Mouse (Mus musculus) mesoderm, embryonic 11.5 days (tissue): ENCODE measurements around the gene Zbtb42.

Experiments used
- DNase-seq: peaks from one replicate; pipeline ENCODE4 v3.0.0-alpha.2; 2012; ENCODE audit warnings: low read depth, low spot score

Zbtb42 gene

DNA sequence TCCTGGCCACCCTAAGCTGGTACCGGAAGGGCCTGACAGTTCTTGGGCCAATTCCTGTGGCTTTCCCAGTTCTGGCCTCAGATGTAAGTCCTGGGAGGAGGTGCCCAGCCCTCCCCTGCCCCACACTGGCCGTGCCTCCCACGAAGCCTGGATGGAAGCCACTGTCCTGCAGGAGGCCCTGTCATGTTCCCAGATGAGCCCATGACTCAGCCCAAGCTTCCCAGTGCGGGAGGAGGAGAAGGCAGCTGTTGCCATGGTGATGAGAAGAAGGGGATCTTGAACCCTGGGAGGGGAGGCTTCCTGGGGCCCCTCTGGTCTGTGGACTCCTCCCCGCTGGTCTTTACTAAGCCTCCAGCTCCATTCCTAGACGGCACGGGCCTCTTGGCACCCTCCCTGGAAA lies 4.7 kb downstream of the Zbtb42 start:
- no peak for DNase-seq

DNA sequence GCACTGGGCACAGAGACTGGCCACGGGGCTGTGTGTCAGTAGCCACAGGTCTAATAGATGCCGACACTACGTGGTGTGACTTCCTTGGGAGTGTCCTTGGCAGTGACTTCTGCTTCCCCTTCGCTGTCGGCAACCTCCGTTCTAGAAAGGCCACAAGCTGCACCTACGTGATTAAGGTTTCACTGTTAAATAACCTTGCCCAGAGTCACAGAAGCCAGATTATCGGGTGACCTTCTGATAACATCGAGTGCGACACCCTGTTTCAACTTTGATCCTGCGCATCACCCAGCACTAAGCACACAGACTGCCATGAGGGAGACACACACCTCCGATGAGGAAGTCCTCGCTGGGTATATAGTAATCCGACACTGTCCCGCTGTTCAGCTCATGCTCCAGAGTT lies 9.8 kb downstream of the Zbtb42 start:
- no peak for DNase-seq

DNA sequence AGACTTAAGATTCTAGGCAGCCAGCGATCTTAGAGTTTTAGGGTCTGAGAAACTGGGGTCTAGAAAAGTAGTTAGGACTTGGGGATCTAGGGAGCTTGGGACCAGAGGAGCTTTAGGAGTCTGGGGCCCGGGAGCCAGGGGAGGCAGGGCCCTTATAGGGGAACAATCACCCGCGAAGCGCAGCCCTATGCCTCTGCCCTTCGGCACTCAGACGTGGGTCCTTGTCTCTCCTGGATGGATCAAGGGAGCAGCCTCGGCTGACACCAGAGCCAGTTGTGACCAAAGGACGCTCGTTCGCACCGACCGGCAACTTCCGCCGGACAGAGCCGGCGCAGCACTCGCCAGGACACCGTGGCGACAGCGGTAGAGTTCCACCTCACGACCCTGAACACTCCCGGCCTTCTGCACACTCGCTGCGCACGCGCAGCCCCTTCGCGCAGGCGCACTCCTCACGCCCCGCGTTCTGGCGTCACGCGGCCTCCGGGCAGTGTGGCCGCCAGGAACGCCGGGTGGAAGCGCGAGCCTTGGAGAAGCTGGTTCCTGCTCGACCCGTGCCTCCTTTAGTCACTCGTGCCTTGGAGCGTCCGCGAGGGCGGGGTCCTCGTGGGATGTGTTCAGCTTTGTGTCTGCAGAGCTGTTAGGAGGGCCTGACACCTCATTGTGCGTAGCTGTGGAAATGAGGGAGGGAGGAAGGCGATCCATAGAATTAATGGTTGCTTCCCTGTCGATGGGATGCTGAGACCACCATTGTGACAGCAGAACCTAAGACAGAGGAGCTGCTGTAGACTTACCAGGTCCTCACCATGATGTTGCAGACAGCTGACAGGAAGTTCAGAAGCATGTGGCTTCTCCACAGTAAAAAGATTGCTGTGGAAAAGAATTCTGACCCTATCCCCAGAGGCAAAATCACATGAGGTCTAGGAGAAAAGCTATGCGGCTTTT lies 14.8 kb downstream of the Zbtb42 start:
- DNase-seq: peak; percentile 98

DNA sequence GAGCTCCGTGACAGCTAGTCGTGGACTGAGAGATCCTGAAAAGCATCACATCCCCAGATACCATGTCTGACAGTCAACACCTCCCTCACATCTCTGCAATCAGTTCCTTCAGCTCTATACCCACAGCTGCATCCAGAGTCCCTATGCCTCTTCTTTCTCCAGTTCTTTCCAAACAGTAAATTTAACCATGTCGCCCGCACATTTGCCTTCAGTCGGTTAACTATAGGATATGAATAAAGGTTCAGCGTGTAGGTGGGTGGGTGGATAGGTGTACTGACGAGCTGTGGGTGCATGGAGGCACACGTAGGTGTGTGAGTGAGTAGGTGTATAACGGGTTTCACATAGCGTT lies 15.5 kb downstream of the Zbtb42 start:
- no peak for DNase-seq

DNA sequence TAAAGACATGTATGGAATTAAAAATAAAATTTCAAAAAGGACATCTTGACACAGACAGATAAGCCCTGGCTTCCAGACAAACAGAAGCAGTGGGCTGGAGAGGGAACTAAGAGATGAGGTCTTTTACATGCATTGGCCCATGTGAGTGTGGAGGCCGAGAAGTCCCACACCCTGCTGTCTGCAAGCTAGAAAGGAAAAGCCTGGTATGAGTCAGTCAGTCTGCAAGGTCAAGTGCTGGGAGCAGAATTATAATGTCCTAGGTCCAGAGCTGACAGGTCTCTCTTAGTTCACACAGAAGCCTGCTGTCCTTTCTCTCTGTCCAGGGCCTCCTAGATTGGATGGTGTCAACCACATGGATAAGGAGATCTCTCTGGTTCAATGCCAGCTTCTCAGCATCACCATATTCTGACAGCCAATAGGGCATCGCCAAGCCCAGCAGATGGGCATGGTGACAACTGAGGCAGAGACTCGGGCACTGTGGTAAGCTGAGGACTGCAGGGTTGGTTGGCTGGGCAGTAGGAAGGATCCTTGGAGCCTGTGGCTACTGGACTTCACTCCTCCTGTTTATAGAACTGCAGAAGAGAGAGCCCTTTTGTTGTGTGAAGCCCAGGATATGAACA lies 18.3 kb downstream of the Zbtb42 start:
- no peak for DNase-seq

DNA sequence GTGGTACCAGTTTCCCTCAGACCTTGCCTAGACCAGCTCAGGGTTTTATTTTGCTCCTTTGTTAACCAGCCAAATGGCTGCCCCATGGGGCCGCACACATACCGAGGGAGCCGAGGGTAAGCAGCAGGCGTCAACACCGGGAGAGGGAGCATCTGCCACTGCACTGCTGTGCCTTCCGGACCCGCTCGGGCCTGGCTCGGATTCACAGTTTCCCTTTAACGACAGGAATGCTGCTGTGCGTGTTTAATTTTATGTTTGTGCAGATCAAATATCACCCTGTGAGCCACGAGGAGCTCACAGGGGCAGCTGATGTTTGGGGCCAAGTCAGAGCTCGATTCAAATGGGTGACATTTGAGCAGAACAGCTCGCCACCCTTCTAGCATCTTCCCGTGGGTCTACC lies 21.9 kb downstream of the Zbtb42 start:
- no peak for DNase-seq

DNA sequence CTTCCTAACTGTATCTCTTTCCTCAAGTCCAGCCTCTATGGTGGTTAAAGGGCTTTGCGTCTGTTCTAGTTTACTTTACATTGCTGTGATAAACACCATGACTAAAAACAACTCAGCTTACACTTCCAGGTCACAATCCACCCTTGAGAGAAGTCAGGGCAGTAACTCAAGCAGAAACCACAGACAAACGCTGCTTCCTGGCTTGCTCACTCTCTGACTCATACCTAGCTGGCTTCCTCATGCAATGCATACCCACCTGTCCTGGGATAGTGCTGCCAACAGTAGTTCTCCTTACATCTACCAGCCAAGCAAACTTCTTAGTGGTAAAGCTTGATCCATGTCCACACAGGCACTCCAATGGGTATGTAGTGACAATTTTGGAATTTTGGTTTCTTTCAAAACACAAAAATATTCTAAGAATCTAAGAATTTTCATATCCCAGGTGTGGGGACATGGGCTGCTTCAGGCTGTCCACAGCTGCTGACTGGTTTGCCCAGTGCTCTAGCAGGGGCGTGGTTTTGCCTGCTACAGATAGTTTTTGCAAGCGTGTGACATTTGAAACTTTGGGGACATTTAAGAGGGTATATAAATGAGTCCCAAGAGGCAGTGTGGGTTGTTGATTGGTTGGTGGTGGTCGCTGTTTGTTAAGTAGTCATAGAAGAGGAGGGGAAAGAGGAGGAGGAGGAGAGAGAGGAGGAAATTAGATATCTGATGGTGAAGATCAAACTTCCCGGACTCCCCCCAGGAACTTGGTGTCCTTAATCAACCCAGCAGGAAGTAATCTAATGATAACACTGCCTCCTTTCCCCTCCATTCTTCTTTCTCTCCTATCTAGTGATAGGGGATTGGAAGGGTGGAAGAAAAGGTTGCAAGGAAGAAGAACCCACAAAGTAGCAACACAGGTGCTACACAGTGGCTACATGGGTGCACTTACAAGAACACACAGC lies 24.0 kb downstream of the Zbtb42 start:
- no peak for DNase-seq

DNA sequence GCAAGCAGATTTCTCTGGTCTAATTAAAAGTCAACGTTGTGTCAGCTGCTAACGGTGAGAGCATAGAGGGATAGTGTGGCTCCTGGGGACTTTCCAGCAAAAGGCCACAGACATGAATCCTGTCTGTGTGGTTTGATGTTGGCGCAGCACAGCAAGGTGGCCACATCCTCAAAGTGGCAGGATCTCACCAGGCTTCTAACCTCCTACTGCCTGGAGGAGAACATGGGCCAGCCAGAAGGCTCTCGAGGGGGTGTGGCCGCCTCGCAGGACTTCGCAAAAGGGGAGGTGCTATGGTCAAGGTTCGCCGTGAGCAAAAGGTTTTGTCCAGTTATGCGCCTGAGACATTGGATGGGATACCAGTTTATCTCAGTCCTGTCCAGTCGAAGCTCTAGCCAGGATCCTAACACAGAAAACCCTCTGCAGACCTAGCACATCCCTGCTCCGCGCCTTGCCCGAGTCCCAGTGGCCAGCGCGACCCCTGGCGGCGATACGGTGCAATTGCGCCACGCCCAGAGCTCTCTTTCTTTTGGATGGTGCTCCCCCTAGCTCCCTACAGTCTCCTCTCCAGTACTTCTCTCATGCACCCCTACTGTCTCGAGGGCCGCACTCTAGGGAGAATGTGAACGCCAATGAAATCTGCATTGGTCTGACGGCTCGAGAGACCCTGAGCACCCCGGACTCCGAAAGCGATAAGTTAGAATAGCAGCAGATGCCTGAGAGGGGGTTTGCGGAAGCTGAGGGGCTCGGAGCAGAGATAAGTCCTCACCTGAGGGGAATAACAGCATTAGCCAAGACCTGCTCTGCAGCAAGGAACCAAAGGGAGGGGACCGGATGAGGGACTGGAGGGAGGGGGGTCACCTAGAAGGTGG lies 28.3 kb downstream of the Zbtb42 start:
- peak; percentile 84 for DNase-seq

DNA sequence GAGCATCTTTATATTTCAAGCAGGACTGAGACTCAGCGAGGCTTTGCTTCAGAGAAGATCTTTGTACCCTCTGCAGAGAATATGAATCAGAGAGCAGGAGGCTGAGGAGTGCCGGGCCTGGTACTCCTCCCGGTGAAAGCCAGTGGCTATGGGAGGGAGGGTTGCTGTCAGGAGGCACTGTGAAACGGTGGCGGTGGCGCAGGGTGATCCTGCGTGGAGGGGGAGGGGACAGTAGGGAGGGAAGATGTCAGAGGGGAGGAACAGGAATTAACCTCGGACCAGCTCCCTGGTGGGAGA lies 28.9 kb downstream of the Zbtb42 start:
- DNase-seq: no peak

DNA sequence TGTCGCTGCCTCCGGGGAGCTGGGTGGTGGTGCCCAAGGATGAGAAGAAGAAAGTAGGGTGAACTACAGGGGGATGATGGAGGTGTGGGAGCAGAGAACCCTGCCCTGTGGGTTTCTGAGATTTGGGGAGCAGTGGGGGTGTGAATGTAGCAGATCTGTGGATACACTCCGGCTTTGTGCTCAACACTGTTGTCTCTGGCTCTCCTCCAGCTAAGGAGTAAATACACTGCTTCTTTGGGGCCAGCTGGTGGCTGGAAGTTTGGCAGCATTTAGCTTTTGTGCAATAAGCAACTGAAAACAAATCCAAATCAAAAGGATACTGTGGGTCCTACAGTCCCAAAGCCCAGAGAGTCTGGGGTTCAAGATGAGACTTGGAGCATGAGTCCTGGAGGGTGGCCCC lies 35.4 kb downstream of the Zbtb42 start:
- no peak for DNase-seq

DNA sequence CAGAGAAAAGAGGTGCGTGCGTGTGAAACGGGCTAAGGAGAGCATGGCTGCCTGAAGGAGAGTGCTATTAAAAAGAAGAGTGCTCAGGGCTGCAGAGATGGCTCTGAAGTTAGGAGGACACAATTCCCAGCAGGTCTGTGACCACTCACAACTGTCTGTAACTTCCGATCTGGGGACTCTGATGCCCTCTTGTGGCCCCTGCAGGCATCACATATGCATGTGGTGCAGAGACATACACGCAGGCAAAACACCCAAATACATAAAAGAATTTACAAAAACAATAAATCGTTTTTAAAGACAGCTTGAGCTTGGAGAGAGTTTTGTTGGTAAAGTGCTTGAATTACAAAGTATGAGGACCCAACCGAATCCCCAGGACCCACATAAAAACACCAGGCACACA lies 38.5 kb downstream of the Zbtb42 start:
- DNase-seq: peak; percentile 65

DNA sequence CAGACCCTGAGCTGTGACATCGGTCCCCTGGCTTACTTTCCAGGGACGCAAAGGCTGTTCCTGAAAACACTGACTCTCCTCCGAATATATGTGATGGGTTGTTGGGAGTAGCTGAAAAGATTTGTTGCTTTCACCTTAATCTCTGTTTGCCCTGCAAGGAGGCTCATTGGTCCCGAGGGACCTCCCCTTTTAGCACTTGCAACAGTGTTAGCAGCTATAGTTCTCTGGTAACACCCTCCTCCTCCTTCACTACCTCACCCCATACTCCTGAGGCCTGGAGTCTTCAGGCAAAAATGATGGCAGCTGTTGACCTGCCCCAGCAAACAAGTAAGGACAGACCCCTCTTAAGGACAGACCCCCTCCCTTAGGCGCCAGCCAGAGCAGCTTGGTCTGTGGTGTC lies 40.4 kb downstream of the Zbtb42 start:
- DNase-seq: no peak

DNA sequence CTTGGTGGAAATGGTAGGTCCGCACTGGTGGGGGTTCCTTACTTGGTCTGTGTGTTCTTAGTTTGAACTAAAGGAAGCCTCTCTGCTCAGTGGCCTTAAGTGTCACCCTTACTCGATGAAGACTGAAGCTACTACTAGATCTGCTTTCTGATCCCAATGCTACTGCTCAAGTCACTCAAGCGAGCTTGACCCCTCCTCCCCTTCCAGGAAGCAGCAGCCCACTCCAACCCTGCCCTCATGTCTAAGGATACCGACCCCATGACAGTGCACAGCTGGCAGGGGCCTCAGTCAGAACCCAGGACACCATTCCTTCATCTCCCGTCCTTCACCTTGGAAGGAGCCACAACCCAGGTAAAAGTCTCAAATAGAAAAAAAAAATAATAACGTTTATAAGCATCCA lies 41.6 kb downstream of the Zbtb42 start, which contains the start of gene Cep170b:
TSS of gene Cep170b (plus strand) at position 240 of the 400 bp plus-strand sequence.
- no peak for DNase-seq

DNA sequence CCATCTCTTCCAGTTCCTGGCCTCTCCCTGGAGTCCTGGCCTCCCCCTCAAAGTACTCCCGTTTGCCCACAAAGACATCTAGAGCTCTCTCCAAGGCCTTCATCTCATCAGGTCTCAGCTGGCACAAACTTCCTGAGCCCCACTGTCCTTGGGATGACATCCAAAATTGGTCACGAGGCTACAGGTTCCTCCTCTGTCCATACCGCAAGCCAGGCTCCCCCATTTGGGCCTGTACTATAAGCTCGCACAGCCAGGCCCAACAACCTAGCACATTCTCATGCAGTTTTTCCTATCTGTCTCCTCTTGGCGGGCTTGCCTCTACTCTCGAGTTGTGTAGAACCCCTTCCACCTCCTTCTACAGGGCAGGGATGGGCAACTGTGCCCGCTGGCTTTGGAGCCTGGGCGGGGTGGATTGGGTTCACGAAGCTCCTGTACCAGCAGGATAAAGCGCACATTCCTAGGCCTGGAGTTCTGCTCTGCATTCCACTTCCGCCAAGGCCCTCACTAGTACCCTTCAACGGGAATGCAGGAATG lies 42.3 kb downstream of the Zbtb42 start:
- peak; percentile 56 for DNase-seq

DNA sequence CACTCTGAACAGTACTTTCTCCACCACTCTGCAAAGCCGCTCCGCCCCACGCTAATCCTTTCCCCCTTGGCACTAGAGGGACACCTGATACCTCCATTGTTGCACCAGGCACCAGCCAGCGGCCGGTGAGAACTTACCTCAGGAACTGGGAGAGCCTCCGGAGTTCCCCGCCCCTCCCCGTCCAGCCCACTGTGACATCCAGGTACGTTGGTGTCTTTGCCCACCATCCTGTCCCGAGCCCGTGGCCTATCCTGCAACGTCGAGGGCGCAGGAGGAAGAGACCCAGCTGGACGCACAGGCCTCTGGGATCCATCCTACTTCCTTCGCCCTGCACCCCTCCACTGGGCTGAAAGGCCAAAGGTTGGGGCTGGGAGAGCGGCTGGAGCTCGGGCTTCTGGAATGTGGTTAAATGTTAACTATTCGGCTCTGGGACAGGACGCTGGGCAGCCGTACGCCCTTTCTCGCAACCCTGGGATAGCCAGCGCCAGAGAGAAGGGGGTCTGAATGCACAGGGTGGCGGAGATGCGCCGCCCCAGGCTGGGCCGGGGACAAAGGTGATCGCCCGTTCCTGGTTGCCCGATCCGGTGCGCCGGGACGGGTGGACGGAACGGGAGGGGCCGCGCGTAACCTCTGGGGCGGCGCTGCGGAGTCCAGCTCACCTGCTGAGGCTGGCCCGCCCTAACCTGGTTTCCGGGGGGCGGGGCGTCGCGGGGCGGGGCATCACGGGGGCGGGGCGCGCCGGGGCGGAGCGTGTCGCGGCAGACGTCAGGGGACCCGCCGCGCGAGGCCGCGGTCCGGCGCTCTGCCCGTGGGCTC lies 43.0 kb downstream of the Zbtb42 start:
- DNase-seq: no peak

DNA sequence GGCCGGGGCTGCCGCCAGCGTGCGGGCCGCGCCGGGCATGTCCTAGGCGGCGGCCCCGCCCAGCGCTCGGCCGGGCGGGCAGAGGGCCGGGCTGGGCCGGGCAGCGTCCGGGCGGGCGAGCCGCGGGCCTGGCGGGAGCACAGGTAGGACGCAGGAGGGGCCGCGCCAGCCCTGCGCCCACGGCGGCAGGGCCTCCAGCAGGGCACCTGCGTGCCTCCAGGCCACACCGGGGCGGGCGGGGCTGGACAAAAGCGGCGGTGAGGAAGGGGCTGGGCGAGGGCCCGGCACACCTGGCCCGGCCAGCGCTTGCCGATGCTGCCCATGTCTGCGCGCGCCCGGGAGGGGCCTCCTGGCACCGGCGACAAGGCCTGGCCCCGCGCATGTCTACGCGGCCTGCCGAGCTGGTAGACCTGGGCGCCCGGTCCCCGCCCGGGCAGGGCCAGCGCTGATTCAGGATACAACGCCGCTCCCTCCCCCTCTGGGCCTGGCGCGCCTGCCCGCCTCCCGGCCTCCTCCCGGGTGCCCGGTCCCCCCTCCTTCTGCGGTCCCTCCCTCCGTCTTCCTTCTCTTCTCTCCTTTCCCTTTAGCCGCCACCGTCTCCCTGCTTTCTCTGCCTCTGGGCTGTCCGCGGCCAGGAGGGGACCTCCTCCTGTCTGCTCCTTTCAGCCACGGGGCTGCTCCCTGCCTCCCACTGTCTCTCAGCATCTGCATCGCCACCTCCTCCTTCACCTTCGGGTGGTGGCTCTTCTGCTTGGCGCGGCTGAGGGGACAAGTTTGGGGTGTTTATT lies 43.8 kb downstream of the Zbtb42 start:
- DNase-seq: no peak

DNA sequence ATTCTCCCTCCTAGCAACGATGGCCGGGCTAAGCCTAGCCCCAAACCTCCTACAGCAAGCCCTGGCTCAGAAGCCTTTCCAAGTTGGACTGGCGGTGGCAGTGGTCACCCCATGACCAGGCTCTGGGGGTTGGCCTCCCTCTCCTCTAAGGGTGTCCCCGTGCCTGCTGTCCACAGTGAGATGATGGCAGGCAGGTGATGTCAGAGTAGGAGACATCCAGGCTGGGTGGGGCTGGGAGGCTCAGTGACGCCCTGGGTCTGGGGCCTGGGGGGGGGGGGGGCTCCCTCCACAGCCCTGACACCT lies 44.4 kb downstream of the Zbtb42 start:
- DNase-seq: no peak

DNA sequence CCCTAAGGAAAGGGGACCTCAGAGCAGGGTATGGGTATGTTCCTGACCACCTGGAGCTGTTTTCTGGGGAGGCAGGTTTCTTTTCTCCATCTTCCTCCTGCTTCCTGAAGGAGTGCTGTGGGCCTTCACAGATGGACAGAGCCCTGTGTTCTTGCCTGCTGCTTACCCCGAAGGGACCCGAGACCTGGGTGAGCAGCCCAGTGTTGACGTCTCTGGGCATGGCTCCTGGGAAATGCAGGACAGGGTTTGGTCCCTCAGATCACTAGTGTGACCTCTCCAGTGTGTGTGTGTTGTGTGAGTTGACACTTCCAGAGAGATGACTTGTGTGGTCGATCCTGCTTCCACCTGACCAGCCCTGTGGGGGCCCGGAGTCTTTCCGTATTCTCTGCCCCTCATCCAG lies 44.8 kb downstream of the Zbtb42 start:
- DNase-seq: no peak

DNA sequence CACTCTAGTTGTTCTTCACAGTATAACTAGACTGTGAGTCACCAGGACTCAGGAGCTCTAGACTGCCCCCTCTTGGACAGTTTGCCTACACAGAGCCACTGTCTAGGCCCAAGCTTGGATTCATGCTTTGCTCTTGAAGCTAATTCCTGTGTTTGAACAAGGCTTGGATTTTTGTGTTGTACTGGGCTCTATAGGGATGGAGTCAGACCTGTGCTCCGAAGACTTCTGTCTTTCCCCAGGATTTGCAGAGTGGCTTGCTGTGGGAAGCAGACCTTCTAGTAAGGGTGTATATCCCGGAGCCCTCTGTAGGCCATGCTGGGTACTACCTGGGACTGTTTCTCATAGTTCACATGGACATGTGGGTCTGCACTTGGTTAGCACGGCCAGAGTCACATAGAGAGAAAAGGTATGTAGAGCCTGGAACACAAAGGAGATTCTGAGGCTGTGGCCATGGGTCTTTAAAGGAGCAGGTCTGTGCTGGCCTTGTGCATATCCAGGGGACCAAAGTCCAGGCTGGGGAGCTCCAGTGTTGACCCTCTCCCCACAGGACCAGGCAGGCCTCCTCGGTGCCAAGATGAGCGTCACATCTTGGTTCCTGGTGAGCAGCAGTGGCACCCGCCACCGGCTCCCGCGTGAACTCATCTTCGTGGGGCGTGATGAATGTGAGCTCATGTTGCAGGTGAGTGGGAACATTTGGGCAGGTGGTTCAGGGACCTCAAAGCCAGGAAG lies 45.6 kb downstream of the Zbtb42 start:
- DNase-seq: peak; percentile 76
